Mouse (Mus musculus): ENCODE measurements around the gene Ttc29. TPM values are rescaled to one million over a fixed set of nuclear protein-coding genes. Genes with fewer than 3 reads are reported as not detected.

Gene Ttc29
- 0.18 and 0.94 TPM in 2 replicates for polyA plus RNA-seq (2015; fragmentation: Nextera tagmentation; extraction: Ambion mirVana)

- WGBS: 3% methylated on average over 11 of the region's 11 CpGs
- H3K27ac ChIP-seq (ENCODE audit: low read length): no peak within 1 kb of the TSS
- no peak within 1 kb of the TSS for H3K4me3 ChIP-seq (ENCODE audit: low read length)
- no peaks in the 10 kb centered on the region for H3K4me1 ChIP-seq (ENCODE audit: control insufficient read depth, insufficient read depth, low read length)
- no peaks in the 10 kb centered on the region for H3K27me3 ChIP-seq (ENCODE audit: control insufficient read depth, insufficient read depth, low read length)
- no peaks in the 10 kb centered on the region for H3K36me3 ChIP-seq (ENCODE audit: control insufficient read depth, insufficient read depth)
- H3K9me3 ChIP-seq (replicated peaks; ENCODE audit: control insufficient read depth, low read length): no peaks in the 10 kb centered on the region
- H3K9ac ChIP-seq (ENCODE audit: low read length): no peak within 1 kb of the TSS
- peak within 1 kb of the TSS; percentile 32; the same call in 1 of the 2 replicates for H3K4me2 ChIP-seq (ENCODE audit: low read depth, low read length)
- ATAC-seq (replicated peaks; ENCODE audit: extremely low read depth, insufficient read depth, low FRiP score): 0 out of 2 replicates have a peak, but pooled peaks have one; percentile 63
Measured at GRCm38 (mm10) chr8:78213074-78213473, at the start of gene Ttc29. Ttc29 (plus strand) TSS chr8:78213297.

GRCm38 (mm10) chr8:78171351-78171750 lies 41.7 kb upstream of the Ttc29 start:
- Histone ChIP-seq H3K27me3 (ENCODE audit: control insufficient read depth, insufficient read depth, low read length) (no peaks in the 10 kb centered on the region), H3K9me3 (replicated peaks; ENCODE audit: control insufficient read depth, low read length) (0 out of 2 replicates have a peak, but pooled peaks cover 2% of the 10 kb centered on the region), H3K9ac (ENCODE audit: low read length) (no peak overlapping the region), H3K4me1 (ENCODE audit: control insufficient read depth, insufficient read depth, low read length) (no peaks in the 10 kb centered on the region), H3K4me2 (ENCODE audit: low read depth, low read length) (no peak overlapping the region), H3K27ac (ENCODE audit: low read length) (no peak overlapping the region), H3K4me3 (ENCODE audit: low read length) (no peak overlapping the region), H3K36me3 (ENCODE audit: control insufficient read depth, insufficient read depth) (no peaks in the 10 kb centered on the region)
- no peak for ATAC-seq (replicated peaks; ENCODE audit: extremely low read depth, insufficient read depth, low FRiP score)
- WGBS: 81% methylated on average over 1 of the region's 1 CpGs

GRCm38 (mm10) chr8:78182654-78183053 lies 30.4 kb upstream of the Ttc29 start:
- WGBS: 75% methylated on average over 7 of the region's 7 CpGs
- H3K27me3 ChIP-seq (ENCODE audit: control insufficient read depth, insufficient read depth, low read length): no peaks in the 10 kb centered on the region
- H3K4me2 ChIP-seq (ENCODE audit: low read depth, low read length): no peak overlapping the region
- H3K9ac ChIP-seq (ENCODE audit: low read length): no peak overlapping the region
- no peak overlapping the region for H3K4me3 ChIP-seq (ENCODE audit: low read length)
- no peak for ATAC-seq (replicated peaks; ENCODE audit: extremely low read depth, insufficient read depth, low FRiP score)
- no peak overlapping the region for H3K27ac ChIP-seq (ENCODE audit: low read length)
- H3K36me3 ChIP-seq (ENCODE audit: control insufficient read depth, insufficient read depth): no peaks in the 10 kb centered on the region
- H3K4me1 ChIP-seq (ENCODE audit: control insufficient read depth, insufficient read depth, low read length): no peaks in the 10 kb centered on the region
- no peaks in the 10 kb centered on the region for H3K9me3 ChIP-seq (replicated peaks; ENCODE audit: control insufficient read depth, low read length)

- ATAC-seq (replicated peaks; ENCODE audit: extremely low read depth, insufficient read depth, low FRiP score): no peak
- WGBS: 82% methylated on average over 6 of the region's 6 CpGs
- Histone ChIP-seq H3K36me3 (ENCODE audit: control insufficient read depth, insufficient read depth) (no peaks in the 10 kb centered on the region), H3K4me1 (ENCODE audit: control insufficient read depth, insufficient read depth, low read length) (no peaks in the 10 kb centered on the region), H3K27me3 (ENCODE audit: control insufficient read depth, insufficient read depth, low read length) (no peaks in the 10 kb centered on the region), H3K4me3 (ENCODE audit: low read length) (no peak overlapping the region), H3K27ac (ENCODE audit: low read length) (no peak overlapping the region), H3K4me2 (ENCODE audit: low read depth, low read length) (no peak overlapping the region), H3K9me3 (replicated peaks; ENCODE audit: control insufficient read depth, low read length) (no peaks in the 10 kb centered on the region), H3K9ac (ENCODE audit: low read length) (no peak overlapping the region)
Measured at GRCm38 (mm10) chr8:78183414-78183813, 29.7 kb upstream of the Ttc29 start.

GRCm38 (mm10) chr8:78187087-78187486 lies 26.0 kb upstream of the Ttc29 start:
- no peak overlapping the region for H3K27ac ChIP-seq (ENCODE audit: low read length)
- no peak overlapping the region for H3K9ac ChIP-seq (ENCODE audit: low read length)
- no peaks in the 10 kb centered on the region for H3K27me3 ChIP-seq (ENCODE audit: control insufficient read depth, insufficient read depth, low read length)
- H3K4me3 ChIP-seq (ENCODE audit: low read length): no peak overlapping the region
- no peaks in the 10 kb centered on the region for H3K36me3 ChIP-seq (ENCODE audit: control insufficient read depth, insufficient read depth)
- no peaks in the 10 kb centered on the region for H3K9me3 ChIP-seq (replicated peaks; ENCODE audit: control insufficient read depth, low read length)
- no peak for ATAC-seq (replicated peaks; ENCODE audit: extremely low read depth, insufficient read depth, low FRiP score)
- no peaks in the 10 kb centered on the region for H3K4me1 ChIP-seq (ENCODE audit: control insufficient read depth, insufficient read depth, low read length)
- no peak overlapping the region for H3K4me2 ChIP-seq (ENCODE audit: low read depth, low read length)

GRCm38 (mm10) chr8:78204229-78204628 lies 8.9 kb upstream of the Ttc29 start:
- Histone ChIP-seq H3K4me1 (ENCODE audit: control insufficient read depth, insufficient read depth, low read length) (no peaks in the 10 kb centered on the region), H3K4me2 (ENCODE audit: low read depth, low read length) (no peak overlapping the region), H3K27me3 (ENCODE audit: control insufficient read depth, insufficient read depth, low read length) (no peaks in the 10 kb centered on the region), H3K4me3 (ENCODE audit: low read length) (no peak overlapping the region), H3K36me3 (ENCODE audit: control insufficient read depth, insufficient read depth) (no peaks in the 10 kb centered on the region), H3K9ac (ENCODE audit: low read length) (no peak overlapping the region), H3K27ac (ENCODE audit: low read length) (no peak overlapping the region), H3K9me3 (replicated peaks; ENCODE audit: control insufficient read depth, low read length) (no peaks in the 10 kb centered on the region)
- ATAC-seq (replicated peaks; ENCODE audit: extremely low read depth, insufficient read depth, low FRiP score): no peak
- 23% methylated on average over 5 of the region's 5 CpGs for WGBS

- no peaks in the 10 kb centered on the region for H3K27me3 ChIP-seq (ENCODE audit: control insufficient read depth, insufficient read depth, low read length)
- H3K27ac ChIP-seq (ENCODE audit: low read length): no peak overlapping the region
- 43% methylated on average over 3 of the region's 3 CpGs for WGBS
- no peaks in the 10 kb centered on the region for H3K36me3 ChIP-seq (ENCODE audit: control insufficient read depth, insufficient read depth)
- no peak overlapping the region for H3K4me2 ChIP-seq (ENCODE audit: low read depth, low read length)
- no peaks in the 10 kb centered on the region for H3K9me3 ChIP-seq (replicated peaks; ENCODE audit: control insufficient read depth, low read length)
- no peak for ATAC-seq (replicated peaks; ENCODE audit: extremely low read depth, insufficient read depth, low FRiP score)
- no peaks in the 10 kb centered on the region for H3K4me1 ChIP-seq (ENCODE audit: control insufficient read depth, insufficient read depth, low read length)
- H3K9ac ChIP-seq (ENCODE audit: low read length): no peak overlapping the region
- H3K4me3 ChIP-seq (ENCODE audit: low read length): no peak overlapping the region
Measured at GRCm38 (mm10) chr8:78210424-78210823, 2.7 kb upstream of the Ttc29 start.

- no peak for ATAC-seq (replicated peaks; ENCODE audit: extremely low read depth, insufficient read depth, low FRiP score)
- H3K27ac ChIP-seq (ENCODE audit: low read length): no peak overlapping the region
- H3K4me1 ChIP-seq (ENCODE audit: control insufficient read depth, insufficient read depth, low read length): no peaks in the 10 kb centered on the region
- H3K9ac ChIP-seq (ENCODE audit: low read length): no peak overlapping the region
- H3K4me2 ChIP-seq (ENCODE audit: low read depth, low read length): no peak overlapping the region
- no peaks in the 10 kb centered on the region for H3K27me3 ChIP-seq (ENCODE audit: control insufficient read depth, insufficient read depth, low read length)
- WGBS: 46% methylated on average over 3 of the region's 3 CpGs
- no peaks in the 10 kb centered on the region for H3K9me3 ChIP-seq (replicated peaks; ENCODE audit: control insufficient read depth, low read length)
- no peaks in the 10 kb centered on the region for H3K36me3 ChIP-seq (ENCODE audit: control insufficient read depth, insufficient read depth)
- no peak overlapping the region for H3K4me3 ChIP-seq (ENCODE audit: low read length)
Measured at GRCm38 (mm10) chr8:78214645-78215044, 1.5 kb downstream of the Ttc29 start.

- Histone ChIP-seq H3K36me3 (ENCODE audit: control insufficient read depth, insufficient read depth) (no peaks in the 10 kb centered on the region), H3K27me3 (ENCODE audit: control insufficient read depth, insufficient read depth, low read length) (no peaks in the 10 kb centered on the region), H3K27ac (ENCODE audit: low read length) (no peak overlapping the region), H3K9me3 (replicated peaks; ENCODE audit: control insufficient read depth, low read length) (no peaks in the 10 kb centered on the region), H3K4me3 (ENCODE audit: low read length) (no peak overlapping the region), H3K9ac (ENCODE audit: low read length) (no peak overlapping the region), H3K4me2 (ENCODE audit: low read depth, low read length) (no peak overlapping the region), H3K4me1 (ENCODE audit: control insufficient read depth, insufficient read depth, low read length) (no peaks in the 10 kb centered on the region)
- WGBS: 62% methylated on average over 4 of the region's 4 CpGs
- ATAC-seq (replicated peaks; ENCODE audit: extremely low read depth, insufficient read depth, low FRiP score): no peak
Measured at GRCm38 (mm10) chr8:78226087-78226486, 13.0 kb downstream of the Ttc29 start.
